Mouse (Mus musculus): ENCODE measurements around the gene Rnf222.
"Not testable (repeated sequence)": the region's sequence is repeated elsewhere in the genome, so short reads cannot be mapped to it uniquely, and the experiment has no call there.

Gene Rnf222

DNA sequence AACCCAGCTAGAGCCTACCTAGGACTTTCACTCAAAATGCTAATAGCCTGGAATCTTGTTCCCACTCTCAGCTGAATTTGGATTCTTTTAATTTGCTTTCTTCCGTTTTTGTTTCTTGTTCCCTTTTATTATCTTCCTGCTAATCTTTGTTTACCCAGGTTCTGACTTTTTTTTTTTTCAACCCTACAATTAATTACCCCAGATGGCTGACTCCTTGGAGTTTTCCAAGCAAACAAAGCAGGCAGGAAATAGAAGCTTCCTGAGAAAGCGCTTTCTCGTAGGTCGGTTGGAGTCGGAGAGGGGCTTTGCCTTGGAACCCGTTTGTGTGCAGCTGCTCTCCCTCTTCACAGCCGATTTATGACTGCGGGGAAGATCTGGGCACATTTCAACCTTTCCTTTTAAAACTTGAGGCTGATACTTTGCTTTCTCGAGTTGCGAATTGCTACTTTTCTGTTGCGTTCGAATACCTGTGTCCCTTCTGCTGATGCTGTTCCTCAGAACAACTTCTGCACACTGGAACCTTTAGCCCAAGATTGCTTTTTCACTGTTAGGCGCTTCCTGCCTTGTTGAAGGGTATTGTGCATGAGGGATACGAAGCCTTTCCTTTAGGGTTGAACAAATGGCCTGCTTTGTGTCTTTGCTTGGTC lies 23.3 kb downstream of the Rnf222 start:
- no peak for DNase-seq (ENCODE audit: low spot score)

DNA sequence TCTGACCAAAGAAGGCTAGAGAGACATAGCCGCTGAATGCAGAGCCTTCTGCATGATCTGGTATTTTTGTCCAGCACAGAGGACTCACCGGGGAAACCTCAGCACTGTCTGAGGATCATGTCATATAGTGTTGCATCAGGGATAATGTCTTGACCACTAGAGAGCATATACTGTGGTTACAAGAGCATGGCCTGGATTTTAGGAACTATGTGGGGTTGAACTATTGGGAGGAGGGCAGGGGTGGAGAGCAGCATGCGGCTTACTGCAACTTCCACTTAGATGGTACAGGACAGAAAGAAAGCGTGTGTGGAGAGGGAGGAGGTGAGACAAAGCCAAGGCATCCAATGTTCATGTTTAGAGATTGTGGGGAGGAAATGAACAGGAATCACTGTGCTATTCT lies 26.2 kb downstream of the Rnf222 start:
- DNase-seq (ENCODE audit: low spot score), result no peak

DNA sequence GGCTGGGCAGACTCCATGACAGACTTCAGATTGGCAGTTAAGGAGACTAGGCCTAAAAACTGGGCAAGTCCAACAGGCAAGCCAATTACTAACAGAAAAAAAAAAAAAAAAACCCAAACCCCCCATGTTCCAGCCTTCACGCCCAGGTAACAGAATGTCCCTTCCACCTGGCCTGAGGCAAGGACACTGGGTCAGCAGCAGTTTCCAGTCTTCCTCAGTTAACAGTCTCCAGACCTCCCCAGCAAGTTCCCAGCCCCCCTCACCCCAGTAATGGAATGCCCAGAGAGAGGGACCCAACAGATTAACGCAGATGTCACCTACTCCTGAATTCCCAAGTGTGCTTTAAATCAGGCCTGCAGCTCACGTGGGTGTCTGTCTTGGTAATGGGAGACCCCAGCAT lies 34.8 kb downstream of the Rnf222 start:
- no peak for DNase-seq (ENCODE audit: low spot score)

DNA sequence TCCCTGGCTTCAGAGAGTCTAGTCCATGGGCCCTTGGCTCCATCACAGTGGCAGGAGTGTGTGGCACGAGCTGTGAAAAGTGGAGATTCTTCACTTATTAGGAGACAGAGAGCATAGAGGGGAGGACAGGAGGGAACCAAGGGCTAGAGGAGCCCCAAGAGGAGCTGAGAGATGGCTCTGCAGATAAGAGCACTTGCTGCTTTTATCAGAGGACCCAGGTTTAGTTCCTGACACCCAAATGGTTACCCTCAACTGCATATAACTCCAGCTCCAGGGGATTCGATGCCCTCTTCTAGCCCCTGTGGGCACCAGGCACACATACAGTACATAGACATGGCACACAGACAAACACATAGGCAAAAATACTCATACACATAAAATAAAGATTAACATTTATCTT lies 36.4 kb downstream of the Rnf222 start:
- no peak for DNase-seq (ENCODE audit: low spot score)

DNA sequence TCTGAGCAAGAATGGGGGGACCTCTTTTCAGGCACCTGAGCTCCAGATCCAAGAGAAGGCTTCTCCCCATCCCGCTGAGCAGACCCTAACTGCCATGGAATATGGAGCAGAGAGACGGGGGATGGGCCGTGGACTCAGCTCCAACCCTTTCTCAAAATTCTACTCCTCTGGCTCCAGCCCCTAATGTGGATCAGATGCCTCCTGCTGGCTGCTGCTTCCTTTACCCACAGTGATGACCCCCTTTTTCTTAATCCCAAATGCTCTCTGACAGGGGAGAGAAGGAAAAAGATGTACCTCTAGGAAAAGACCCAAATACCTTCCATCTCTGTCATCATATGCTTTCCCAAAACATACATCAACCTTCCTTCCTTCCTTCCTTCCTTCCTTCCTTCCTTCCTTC lies 38.6 kb downstream of the Rnf222 start, which contains the start of gene Odf4:
Gene Odf4, minus strand, starts transcription at position 101 of the 400 bp plus-strand sequence.
- DNase-seq (ENCODE audit: low spot score), result no peak

DNA sequence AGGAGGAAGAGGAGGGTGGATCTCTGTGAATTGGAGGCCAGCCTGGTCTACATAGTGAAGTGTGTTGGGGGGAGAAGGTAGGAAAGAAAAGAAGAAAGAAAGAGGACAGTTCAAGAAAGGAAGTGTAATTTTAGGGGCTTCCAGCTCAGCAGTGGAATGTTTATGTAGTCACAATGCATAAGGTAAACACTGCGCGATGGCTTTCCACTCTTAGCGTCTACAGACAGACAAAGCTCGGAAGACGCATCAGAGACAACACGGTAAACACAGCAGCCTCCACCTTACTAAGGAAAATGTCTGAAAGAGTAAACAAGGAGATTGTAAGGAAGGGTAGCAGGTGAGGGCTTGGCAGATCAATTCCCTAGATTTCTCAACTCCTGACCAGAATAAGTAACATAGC lies 41.6 kb downstream of the Rnf222 start:
- no peak for DNase-seq (ENCODE audit: low spot score)

DNA sequence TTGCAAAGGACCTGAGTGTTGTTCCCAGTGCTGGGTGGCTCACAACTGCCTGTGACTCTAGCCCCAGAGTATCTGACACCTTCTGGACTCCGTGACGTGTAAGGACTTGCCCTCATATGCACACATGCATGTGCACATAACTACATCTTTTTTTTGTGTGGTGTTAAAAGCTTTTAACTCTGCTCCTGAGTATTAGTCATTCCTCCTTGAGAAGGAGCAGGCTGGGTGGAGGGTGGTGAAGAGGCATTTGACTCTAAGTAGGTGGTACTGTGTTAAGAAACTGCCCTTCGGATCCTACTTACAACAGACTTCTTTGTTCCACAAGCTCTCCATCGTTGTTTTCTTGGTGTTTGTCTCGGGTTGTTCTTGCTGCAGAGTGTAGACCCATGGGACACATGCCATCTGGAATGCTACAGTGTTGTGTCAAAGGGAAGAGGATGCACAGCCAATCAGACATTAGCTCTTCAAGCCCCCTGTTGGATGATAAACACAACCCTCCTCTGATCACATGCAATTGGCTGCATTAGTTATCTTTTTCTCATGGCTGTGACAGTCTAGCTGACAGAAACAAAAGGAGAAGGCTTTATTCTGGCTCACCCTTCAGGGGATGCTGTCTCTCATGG lies 45.6 kb downstream of the Rnf222 start:
- DNase-seq (ENCODE audit: low spot score), result no peak

DNA sequence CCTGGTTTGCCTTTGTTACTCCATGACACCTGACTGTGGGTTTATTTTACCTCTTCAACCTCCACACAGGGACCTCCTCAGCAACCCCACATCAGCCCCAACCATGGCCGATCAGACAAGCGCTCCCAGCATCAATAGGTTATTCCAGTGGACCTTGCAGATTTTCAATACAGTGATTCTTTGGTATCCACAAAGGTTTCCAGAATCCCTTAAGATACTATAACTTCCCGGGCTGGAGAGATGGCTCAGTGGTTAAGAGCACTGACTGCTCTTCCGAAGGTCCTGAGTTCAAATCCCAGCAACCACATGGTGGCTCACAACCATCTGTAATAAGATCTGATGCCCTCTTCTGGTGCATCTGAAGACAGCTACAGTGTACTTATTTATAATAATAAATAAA lies 48.6 kb downstream of the Rnf222 start:
- DNase-seq (ENCODE audit: low spot score), result not testable (repeated sequence)

DNA sequence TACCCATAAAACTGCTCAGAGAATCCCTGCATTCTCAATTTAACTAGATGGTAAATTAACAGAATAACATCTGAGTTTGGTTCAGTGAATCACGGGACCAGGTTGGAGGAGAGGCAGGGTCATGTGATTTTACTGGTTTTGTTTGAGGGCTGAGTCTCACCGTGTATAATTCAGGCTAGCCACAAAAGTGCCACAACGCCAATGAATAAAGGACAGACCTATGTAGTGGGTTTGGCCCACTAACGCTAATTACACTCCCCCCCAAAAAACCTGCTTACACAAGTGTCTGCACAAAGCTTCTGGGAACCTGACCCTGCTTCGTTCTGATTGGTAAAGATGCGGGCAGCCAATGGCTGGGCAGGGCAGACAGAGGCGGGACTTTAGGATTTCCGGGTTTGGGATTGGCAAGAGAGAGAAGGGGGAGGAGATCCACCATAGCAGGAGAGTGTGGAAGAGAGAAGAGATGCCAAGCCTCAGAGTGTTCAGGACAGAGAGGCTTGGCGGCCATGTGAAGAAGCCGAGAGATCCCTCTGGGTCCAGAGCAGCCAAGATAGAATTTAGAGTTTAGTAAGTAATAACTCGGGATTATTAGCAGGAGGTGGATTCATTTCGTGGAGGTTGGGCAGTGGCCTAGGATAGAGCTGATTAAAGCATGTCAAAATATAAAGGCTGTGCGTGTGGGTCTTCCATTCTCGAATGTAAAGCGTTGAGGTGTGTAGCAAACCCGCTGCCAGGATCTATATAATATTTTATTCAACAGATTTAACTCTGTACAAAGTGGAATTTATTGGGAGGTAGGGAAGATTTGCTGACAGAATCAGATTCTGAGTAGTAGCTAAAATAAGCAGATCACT lies 51.3 kb downstream of the Rnf222 start:
- DNase-seq (ENCODE audit: low spot score), result peak; percentile 66

DNA sequence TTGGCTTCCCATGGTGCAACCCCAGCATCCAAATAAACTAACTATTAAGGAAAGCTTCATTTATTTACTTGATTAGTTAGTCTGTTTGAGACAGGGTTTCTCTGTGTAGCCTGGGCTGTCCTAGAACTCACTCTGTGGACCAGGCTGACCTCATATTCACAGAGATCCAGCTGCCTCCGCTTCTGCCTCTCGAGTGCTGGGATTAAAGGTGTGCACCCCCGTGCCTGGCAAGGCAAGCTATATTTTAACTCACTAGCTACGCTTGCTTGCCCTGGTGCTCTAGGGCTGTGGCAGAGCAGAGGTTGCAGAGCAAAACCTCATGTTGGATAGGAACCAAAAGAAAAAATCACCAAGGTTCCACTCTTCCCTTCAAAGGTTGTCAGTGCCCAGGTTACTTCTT lies 52.2 kb downstream of the Rnf222 start:
- no peak for DNase-seq (ENCODE audit: low spot score)

DNA sequence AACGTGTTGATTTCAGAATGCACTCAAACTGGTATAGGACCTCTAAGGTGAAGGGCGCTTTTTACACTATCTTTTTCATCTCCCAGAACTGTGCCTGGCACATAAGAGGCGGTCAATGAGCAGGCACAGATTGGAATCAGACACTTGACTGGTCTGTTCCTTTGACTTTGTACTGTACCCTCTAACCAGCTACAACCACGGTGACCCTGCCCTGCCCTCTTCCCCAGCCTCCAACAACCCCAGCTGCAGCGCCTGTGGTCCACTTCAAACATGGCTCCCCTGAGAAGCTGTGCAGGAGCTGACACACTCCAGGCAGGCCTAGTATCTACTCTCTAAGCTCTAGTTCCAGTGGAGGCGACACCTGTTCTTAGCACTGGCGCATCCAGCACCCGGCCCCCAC lies 54.4 kb downstream of the Rnf222 start:
- DNase-seq (ENCODE audit: low spot score), result no peak

DNA sequence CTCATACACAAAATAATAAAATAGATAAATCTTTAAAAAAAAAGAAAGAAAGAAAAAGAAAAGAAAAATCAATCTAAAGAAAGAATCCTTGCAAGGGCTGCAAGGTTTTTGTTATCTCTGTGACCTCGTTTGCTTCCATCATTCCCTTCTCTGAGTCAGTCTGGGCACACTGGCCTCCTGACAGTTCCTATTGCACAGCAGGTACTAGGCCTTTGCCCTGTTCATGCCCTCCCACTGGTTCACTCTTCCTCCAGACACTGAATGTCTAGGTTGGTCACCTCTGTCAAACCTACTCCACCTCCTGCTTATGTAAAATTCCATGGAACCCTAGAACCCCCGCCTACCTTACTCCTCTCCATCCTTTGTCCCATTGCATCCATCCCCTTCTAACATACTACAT lies 56.9 kb downstream of the Rnf222 start:
- DNase-seq (ENCODE audit: low spot score), result no peak

All from urinary bladder, postnatal 25 days (tissue).